Mouse (Mus musculus): Measurements from ENCODE around the gene Kctd21.

DNA sequence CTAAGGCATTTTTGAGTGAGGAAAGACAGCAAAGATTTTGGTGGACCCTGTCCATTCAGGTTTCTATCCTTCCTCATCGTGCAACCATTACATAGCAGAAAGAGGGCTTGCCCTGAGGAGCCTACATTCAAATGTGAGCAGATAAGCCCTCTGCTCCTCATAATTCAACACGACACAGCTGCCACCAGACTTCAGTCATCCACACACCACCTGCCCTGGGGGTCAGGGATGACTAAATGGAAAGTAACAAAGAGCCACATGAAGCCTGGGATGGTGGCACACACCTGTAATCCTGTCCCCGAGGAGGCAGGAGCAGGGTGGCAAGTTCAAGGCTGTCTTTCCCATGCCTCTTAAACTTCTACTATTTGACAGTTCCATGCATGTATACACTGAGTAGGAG lies 25.7 kb downstream of the Kctd21 start:
- TF ChIP-seq POLR2A (IDR thresholded peaks at IDR 0.05; ENCODE audit: low read depth, low read length) (no peak), CTCF (IDR thresholded peaks at IDR 0.05; ENCODE audit: borderline replicate concordance, insufficient read depth, low read length) (no peak)
